17 mouse cellular contexts compared by ENCODE assay signal in the genomic region with DNA sequence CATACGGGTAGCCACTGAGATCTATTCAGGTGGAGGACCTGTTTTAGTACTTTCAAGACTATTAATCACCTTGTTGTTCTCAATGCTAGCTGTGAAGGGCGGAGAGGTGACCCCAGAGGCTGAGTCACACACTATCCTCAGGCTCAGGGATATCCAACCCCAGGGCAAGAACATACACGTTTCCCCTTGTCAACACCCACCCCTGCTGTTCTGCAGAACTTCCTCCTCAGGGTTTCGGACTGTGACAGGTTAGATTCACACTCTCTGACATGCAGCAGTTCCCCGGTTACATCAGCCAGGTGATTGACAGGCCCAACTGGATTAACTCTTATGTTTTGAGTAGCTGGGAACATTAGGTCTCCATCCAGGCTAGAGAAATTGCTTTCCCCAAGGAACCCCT. TPM values are rescaled to one million over a fixed set of nuclear protein-coding genes. Genes with fewer than 3 reads are reported as not detected.
DNase-seq lines count a peak whose midpoint lies in the region; ATAC-seq and TF ChIP-seq lines count a peak whose summit lies in the region.
"Had no signal": no experiment of that assay in that cellular context is flagged by ENCODE, and none has a peak within 500 bp of the region (broad histone marks: within the 10 kb centered on the region; RNA-seq: fewer than 3 reads in every experiment).

No protein-coding gene starts in this region.

- no peak for TF ChIP-seq CTCF in MEL (IDR thresholded peaks at IDR 0.05 in 2 of 3, conservative IDR thresholded peaks at IDR 0.05 in 1 of 3; ENCODE audit: control insufficient read depth in 1 of 3, insufficient read depth in 1 of 3, low read depth in 2 of 3, low read length in 3 of 3, poor library complexity in 1 of 3, severe bottlenecking in 1 of 3)

- H3K4me2 ChIP-seq in heart, embryonic 16.5 days (ENCODE audit: low read depth, low read length): no peak overlapping the region
- no peak overlapping the region for H3K4me2 ChIP-seq in midbrain, embryonic 13.5 days (replicated peaks)

- no peaks in the 10 kb centered on the region for H3K27me3 ChIP-seq in heart, embryonic 16.5 days (ENCODE audit: control insufficient read depth, insufficient read depth, low read length)
- H3K27me3 ChIP-seq in MEL (ENCODE audit: control insufficient read depth in 1 of 2, insufficient read depth in 2 of 2, low read length in 2 of 2): no peaks in the 10 kb centered on the region
- H3K27me3 ChIP-seq in midbrain, embryonic 13.5 days: no peaks in the 10 kb centered on the region
- H3K27me3 ChIP-seq: Patski had no signal

- no peak overlapping the region for H3K4me3 ChIP-seq in heart, embryonic 16.5 days (ENCODE audit: low read length)
- H3K4me3 ChIP-seq in MEL (ENCODE audit: control insufficient read depth in 1 of 2, insufficient read depth in 1 of 2, low read depth in 2 of 2, low read length in 2 of 2): no peak overlapping the region
- no peak overlapping the region for H3K4me3 ChIP-seq in midbrain, embryonic 13.5 days (replicated peaks)
- H3K4me3 ChIP-seq: erythroblast, embryonic 14.5 days had no signal

- no peaks in the 10 kb centered on the region for H3K79me2 ChIP-seq in MEL (ENCODE audit: control insufficient read depth, insufficient read depth, low read length, poor library complexity)

- DNase-seq in embryo, embryonic 10.5 days (ENCODE audit: low spot score): peak; percentile 8
- no peak for DNase-seq in embryo, embryonic 9.5 days (ENCODE audit: extremely low spot score)
- no peak for DNase-seq in heart, adult 8-10 months (ENCODE audit: low spot score)
- peak; percentile 58 for DNase-seq in MEL (ENCODE audit: low read depth, low spot score)
- no peak for DNase-seq in left cerebral cortex, adult 8-10 months (ENCODE audit: low spot score in 2 of 2)
- DNase-seq: adrenal gland, adult 8-10 months; cerebellum, postnatal 36 days; kidney, adult 11 months; kidney, postnatal 25 days; layer of hippocampus, postnatal 36 days; liver, postnatal 0 days; right cerebral cortex, postnatal 25 days had no signal

- no peak for TF ChIP-seq EP300 in MEL (IDR thresholded peaks at IDR 0.05; ENCODE audit: low read depth in 1 of 2, low read length in 2 of 2)

- peak overlapping the region; percentile 72 for H3K27ac ChIP-seq in heart, embryonic 16.5 days (ENCODE audit: low read length)
- H3K27ac ChIP-seq in MEL (ENCODE audit: control insufficient read depth, low read depth, low read length): peak overlapping the region; percentile 20; the same call in 1 of the 2 replicates
- H3K27ac ChIP-seq in midbrain, embryonic 13.5 days: no peak overlapping the region

- TF ChIP-seq POLR2A in MEL (IDR thresholded peaks at IDR 0.05; ENCODE audit: control insufficient read depth in 1 of 2, insufficient read depth in 1 of 2, low read depth in 1 of 2, low read length in 2 of 2, poor library complexity in 1 of 2): no peak

- no peak; the same call in 1 of the 2 replicates for ATAC-seq in heart, embryonic 16.5 days (replicated peaks; ENCODE audit: extremely low read depth, insufficient read depth, low FRiP score)
- ATAC-seq in neutrophil, adult 5-6 weeks (ENCODE audit: extremely low read depth, insufficient number of reproducible peaks, low FRiP score, poor library complexity, severe bottlenecking): peak; percentile 57; the same call in 1 of the 2 replicates
- ATAC-seq in midbrain, embryonic 13.5 days: no peak
- ATAC-seq: liver, postnatal 0 days; Patski had no signal

- peaks cover 15% of the 10 kb centered on the region for H3K4me1 ChIP-seq in heart, embryonic 16.5 days (ENCODE audit: control insufficient read depth, insufficient read depth, low read length)
- H3K4me1 ChIP-seq in MEL (ENCODE audit: control insufficient read depth in 1 of 2, insufficient read depth in 2 of 2, low read length in 2 of 2): peaks cover 0 to 11% of the 10 kb centered on the region in 2 experiments; a peak in 1 of 4 replicates
- no peaks in the 10 kb centered on the region for H3K4me1 ChIP-seq in midbrain, embryonic 13.5 days (replicated peaks)

- no peaks in the 10 kb centered on the region for H3K9me3 ChIP-seq in heart, embryonic 16.5 days (replicated peaks; ENCODE audit: control insufficient read depth, low read length)
- no peaks in the 10 kb centered on the region for H3K9me3 ChIP-seq in MEL (replicated peaks; ENCODE audit: insufficient read depth, low read length)
- H3K9me3 ChIP-seq in midbrain, embryonic 13.5 days: no peaks in the 10 kb centered on the region

- no peak overlapping the region; the same call in 1 of the 2 replicates for H3K9ac ChIP-seq in heart, embryonic 16.5 days (ENCODE audit: low read length)
- H3K9ac ChIP-seq in MEL (ENCODE audit: control insufficient read depth, low read depth, low read length, poor library complexity, severe bottlenecking): no peak overlapping the region; the same call in 1 of the 2 replicates
- no peak overlapping the region for H3K9ac ChIP-seq in midbrain, embryonic 13.5 days (replicated peaks)
- H3K9ac ChIP-seq: liver, postnatal 0 days had no signal

- H3K36me3 ChIP-seq in heart, embryonic 16.5 days (ENCODE audit: control insufficient read depth, insufficient read depth): peaks cover 22% of the 10 kb centered on the region
- peaks cover 0 to 3% of the 10 kb centered on the region in 2 experiments; a peak in 1 of 4 replicates for H3K36me3 ChIP-seq in MEL (ENCODE audit: control insufficient read depth in 1 of 2, insufficient read depth in 2 of 2, low read length in 2 of 2)
- no peaks in the 10 kb centered on the region for H3K36me3 ChIP-seq in midbrain, embryonic 13.5 days

- WGBS in heart, embryonic 16.5 days: 28% methylated on average over 5 of the region's 5 CpGs
- WGBS in midbrain, embryonic 13.5 days: 70% methylated on average over 5 of the region's 5 CpGs

- no peak for TF ChIP-seq RAD21 in MEL (IDR thresholded peaks at IDR 0.05; ENCODE audit: low read depth, low read length)

TF ChIP-seq in MEL, 35 proteins besides CTCF, POLR2A, EP300 and RAD21:
- TF ChIP-seq ETS1 (IDR thresholded peaks at IDR 0.05; ENCODE audit: low read depth, low read length) (0 out of 2 replicates have a peak, but pooled peaks have one; percentile 28), UBTF (IDR thresholded peaks at IDR 0.05; ENCODE audit: borderline replicate concordance, insufficient read depth, low read depth, low read length) (no peak), MYB (IDR thresholded peaks at IDR 0.05; ENCODE audit: low read depth, low read length) (no peak), MXI1 (IDR thresholded peaks at IDR 0.05; ENCODE audit: low read depth, low read length) (no peak), ZKSCAN1 (IDR thresholded peaks at IDR 0.05; ENCODE audit: low read depth, low read length) (no peak), ZC3H11A (IDR thresholded peaks at IDR 0.05; ENCODE audit: low read depth, low read length) (no peak), JUND (IDR thresholded peaks at IDR 0.05; ENCODE audit: low read depth, low read length) (no peak), TAL1 (IDR thresholded peaks at IDR 0.05; ENCODE audit: low read length) (no peak), HCFC1 (IDR thresholded peaks at IDR 0.05; ENCODE audit: low read depth, low read length) (no peak), USF1 (IDR thresholded peaks at IDR 0.05; ENCODE audit: low read depth, low read length) (no peak), ZMIZ1 (IDR thresholded peaks at IDR 0.05; ENCODE audit: low read depth, low read length) (no peak), SIN3A (IDR thresholded peaks at IDR 0.05; ENCODE audit: low read length) (0 out of 2 replicates have a peak, but pooled peaks have one; percentile 24)

RNA-seq across cellular contexts. Expression of a gene that starts 5.7 kb away (rescaled TPM):
- polyA plus RNA-seq in heart, embryonic 16.5 days (2015; fragmentation: Nextera tagmentation; extraction: Ambion mirVana): 8.4 and 10.8 TPM in 2 replicates
- 10 to 100 TPM; 34.2 to 37.0 (median 36.1) TPM for total RNA-seq in heart, adult 8-10 months (2022)
- total RNA-seq in MEL (2012; rRNA removed): 1.5 and 2.2 TPM in 2 replicates
- 1 to 10 TPM in 1 of 2 experiments, not detected in 1; 5.2 TPM for polyA plus RNA-seq in MEL (2012; ENCODE audit: insufficient read depth in 1 of 2, insufficient read length in 2 of 2, low read depth in 1 of 2, low replicate concordance in 2 of 2, missing spikeins in 1 of 2)
- total RNA-seq in neutrophil, adult 5-6 weeks (2017): 25.7 and 26.6 TPM in 2 replicates
- total RNA-seq in left cerebral cortex, adult 8-10 months (2022): 1 to 10 TPM; 7.1 to 8.6 (median 7.6) TPM
- 0.87 and 0.92 TPM in 2 replicates for polyA plus RNA-seq in midbrain, embryonic 13.5 days (2015; fragmentation: Nextera tagmentation; extraction: Ambion mirVana)

RNA-seq across cellular contexts. Expression of a gene that starts 5.9 kb away (rescaled TPM):
- polyA plus RNA-seq in heart, embryonic 16.5 days (2015; fragmentation: Nextera tagmentation; extraction: Ambion mirVana): 6.8 and 7.2 TPM in 2 replicates
- 1 to 10 TPM; 1.8 to 3.1 (median 2.2) TPM for total RNA-seq in heart, adult 8-10 months (2022)
- total RNA-seq in MEL (2012; rRNA removed): 2.8 and 3.2 TPM in 2 replicates
- 1 to 10 TPM in 1 of 2 experiments, not detected in 1; 7.5 TPM for polyA plus RNA-seq in MEL (2012; ENCODE audit: insufficient read depth in 1 of 2, insufficient read length in 2 of 2, low read depth in 1 of 2, low replicate concordance in 2 of 2, missing spikeins in 1 of 2)
- total RNA-seq in neutrophil, adult 5-6 weeks (2017): 17.8 and 21.5 TPM in 2 replicates
- 1 to 10 TPM; 2.1 to 3.7 (median 3.2) TPM for total RNA-seq in left cerebral cortex, adult 8-10 months (2022)
- polyA plus RNA-seq in midbrain, embryonic 13.5 days (2015; fragmentation: Nextera tagmentation; extraction: Ambion mirVana): 10.2 and 11.4 TPM in 2 replicates

Comparison
In these comparisons a context has a peak if more than half of its experiments do, and no peak if none do; other contexts are left out.
1. DNase-seq: peak in embryo, embryonic 10.5 days (single experiment) and MEL (single experiment); none in embryo, embryonic 9.5 days (single experiment), heart, adult 8-10 months (single experiment) and left cerebral cortex, adult 8-10 months (0 of 2).